Mouse (Mus musculus) kidney, postnatal 36 days (tissue): Measurements from ENCODE around the gene Serpinb6a.

Experiments
- DNase-seq, 2 experiments: peaks; one replicate each; pipeline ENCODE4 v3.0.0; 2021 to 2022; ENCODE audit warnings: mixed read lengths in 2 of 2

Gene Serpinb6a

DNA sequence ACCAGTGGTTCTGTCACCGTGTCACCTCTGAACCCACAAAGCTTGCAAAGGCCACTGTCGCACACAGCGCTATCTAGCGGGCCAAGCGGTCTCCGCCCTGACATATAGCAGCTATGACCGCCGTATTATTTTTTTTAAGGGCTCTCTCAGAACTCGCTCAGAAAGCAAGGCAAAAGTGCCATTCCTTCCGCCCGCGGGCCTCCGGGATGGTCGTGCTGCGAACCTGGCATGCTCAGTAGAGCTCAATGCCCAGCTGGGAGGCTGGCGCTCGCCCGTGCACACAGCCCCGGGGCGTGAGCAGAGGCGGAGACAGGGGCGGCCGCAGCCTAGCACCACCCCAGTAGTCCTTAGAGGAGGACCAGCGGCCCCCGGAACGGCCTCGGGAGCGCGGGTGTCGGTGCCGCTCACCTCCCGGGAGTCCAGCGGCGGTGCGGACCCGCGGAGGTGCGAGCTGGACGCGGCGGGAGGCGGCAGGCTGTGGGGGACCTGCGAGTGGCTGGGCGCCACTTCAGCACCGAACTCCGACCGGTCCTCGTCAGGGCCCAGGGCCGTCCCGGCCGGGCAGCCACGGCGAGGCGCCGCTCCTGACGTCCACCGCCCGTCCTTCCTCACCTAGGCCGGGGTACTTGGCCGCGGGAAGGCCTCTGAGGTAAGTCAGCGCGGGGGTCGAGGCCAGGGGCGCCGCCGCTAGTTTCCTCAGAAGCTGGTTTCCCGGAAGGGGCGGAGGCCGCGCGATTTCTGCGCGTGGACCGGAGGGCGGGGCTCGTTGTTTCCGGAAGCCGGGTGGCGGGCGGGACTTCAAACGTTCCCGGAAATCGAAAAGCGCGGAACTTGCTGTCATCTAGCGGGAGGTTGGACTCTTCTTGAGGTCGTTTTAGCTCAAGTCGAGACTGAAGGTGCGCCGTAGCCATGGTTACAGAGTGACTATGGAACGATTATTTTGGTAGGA is at the start of gene Serpinb6a, which contains the start of gene Ripk1:
Gene Serpinb6a, minus strand, starts transcription at position 737 of the 949 bp plus-strand sequence.
Gene Ripk1, plus strand, starts transcription at position 306 of the 949 bp plus-strand sequence.
- peak; percentile 92 to 96 for DNase-seq

DNA sequence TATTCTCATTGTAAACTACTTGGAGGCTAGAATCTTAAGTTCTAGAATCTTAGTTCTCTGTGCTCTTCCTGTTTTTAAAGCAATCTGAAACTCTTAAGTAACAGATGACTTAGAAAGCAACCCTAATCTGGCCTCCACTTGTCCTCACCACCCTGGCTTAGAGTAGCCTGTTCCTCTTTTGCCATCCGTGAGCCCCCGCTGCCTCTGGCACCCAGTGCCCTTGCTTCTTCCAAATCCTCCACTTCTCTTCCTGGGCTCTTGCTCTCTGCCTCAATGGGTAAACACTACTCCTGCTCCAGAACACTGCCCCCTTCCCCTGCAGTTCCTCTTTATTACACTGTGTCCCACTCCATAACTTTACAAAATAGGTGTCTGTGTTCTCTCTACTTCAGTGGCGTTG is 49.1 kb upstream of the Serpinb6a start:
- DNase-seq = no peak

DNA sequence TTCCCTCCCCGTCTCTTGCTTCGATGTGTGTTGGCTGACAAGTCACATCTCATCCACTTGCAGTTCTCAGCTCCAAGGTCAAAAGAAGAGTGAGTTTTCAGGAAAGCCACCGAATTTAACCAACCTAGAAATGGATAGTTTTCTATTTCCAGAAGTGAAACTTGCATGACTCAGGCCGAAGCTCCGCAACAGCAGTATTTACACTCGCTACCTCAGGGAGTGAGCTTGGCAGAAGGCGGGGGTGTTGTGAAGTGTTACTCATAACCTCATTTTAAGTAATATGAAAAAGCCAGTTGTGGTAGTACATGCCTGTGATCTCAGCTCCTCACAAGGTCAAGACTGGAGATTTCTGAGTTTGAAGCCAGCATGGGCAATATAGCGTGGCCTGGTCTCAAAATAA is 47.9 kb upstream of the Serpinb6a start:
- DNase-seq = no peak

- no peak for DNase-seq
Measured at GRCm38 (mm10) chr13:34047526-34047925, 44.9 kb upstream of the Serpinb6a start.

DNA sequence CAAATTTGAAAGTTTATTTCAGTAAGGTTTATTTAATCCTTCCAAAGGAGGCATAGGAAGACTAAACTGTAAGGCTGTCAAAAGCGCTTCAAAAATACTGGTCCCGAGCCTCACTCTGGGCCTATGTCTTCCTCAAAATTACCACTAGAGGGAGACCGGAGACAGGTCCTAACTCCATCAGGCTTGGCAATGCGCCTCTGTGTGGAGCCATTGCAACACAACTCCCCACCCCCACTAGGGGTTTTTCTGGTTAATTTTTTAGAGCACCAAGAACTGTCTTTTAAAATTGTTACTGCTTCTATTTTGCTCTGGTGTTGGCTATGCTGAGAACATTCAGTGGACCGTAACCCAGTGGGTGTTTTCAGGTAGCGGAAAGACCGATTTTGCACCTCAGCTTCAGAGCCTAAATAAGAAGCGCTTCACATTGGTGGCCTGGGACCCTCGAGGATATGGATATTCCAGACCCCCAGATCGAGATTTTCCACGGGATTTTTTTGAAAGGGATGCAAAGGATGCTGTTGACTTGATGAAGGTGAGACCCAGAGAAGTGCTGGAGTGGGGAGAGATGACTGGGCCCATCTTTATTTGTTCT is 43.9 kb upstream of the Serpinb6a start:
- DNase-seq = peak; percentile 92 to 95

GRCm38 (mm10) chr13:34045511-34046249 is 43.1 kb upstream of the Serpinb6a start:
- peak; percentile 79 to 89 for DNase-seq

DNA sequence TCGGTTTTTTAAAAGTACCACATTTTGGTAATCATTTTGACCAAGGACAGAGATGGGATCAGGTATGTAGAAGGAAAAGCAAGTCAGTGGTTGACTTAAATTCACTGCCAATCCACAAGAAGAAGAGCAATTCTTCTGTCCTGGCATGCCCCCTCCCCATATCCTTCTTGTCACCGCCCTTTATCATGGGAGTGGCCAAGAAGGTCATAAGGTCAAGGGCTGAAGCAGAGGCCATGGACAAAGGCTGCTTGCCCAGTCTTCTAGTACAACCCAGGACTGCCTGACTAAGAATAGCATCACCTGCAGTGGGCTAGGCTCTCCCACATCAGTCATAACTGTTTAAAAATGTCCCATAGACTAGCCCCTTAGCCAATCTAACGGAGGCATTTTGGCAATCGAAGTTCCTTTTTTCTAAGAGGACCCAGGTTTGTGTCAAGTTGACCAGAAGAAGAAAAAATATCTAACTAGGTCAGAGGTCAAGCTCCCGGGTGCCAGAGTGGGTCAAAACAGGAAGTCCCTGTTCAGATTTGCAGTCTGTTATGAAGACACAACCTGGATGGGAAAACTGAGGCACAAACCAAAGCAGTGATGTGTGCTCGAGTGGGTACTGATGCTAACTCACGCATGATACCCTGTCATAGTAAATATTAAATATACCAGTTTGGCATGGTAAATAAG is 41.3 kb upstream of the Serpinb6a start:
- DNase-seq = no peak

DNA sequence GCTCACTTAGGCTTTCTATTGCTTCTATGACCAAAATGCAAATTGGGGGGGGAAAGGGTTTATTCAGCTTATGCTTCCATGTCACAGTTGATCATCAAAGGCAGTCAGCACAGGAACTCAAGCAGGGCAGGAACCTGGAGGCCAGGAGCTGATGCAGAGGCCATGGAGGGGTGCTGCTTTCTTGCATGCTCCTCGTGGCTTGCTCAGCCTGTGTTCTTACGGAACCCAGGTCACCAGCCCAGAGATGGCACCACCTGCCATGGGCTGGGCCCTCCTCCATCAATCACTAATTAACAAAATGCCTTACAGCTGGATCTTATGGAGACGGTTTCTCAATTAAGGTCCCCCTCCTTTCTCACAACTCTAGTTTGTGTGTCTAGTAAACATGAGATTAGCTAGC is 37.5 kb upstream of the Serpinb6a start:
- DNase-seq = peak in 1 of 2 experiments; percentile 64

DNA sequence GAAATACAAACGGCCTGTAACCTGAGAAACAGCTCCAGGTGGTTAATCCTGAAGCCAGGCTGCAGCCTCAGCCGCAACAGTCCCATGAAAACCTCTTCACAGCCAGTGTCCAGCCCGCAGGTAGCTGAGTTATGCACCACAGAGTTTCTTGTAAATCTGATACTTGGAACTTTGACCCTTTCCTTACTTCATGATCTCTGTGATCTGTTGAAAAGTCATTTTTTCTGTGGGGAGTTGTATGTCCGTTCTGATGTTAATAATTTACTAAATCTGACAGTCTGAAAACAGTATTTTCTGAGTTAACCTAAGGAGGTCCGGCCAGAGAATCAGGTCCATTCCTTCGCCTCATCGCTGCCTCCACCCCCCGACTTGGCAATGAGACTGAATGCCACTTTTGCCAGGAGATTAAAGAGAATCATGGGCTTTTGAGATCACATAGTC is 36.3 kb upstream of the Serpinb6a start:
- DNase-seq = peak; percentile 70 to 80

DNA sequence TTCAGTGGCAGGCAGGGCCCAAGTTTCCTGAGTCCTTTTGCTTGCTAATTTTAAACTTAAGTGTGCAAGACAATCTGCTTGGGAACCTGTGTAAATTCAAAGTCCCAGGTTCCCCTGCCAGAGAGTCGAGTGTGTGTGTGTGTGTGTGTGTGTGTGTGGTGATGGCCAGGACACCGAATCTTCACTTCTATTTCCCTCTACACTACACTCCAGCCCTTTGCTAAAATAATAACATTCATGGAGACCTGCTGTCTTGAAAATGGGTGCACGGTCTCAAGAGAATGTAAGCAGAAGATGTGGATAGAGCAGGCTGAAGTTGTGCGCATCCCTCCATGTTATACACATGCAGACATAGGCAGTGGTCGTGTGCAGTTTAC is 35.5 kb upstream of the Serpinb6a start:
- DNase-seq = peak in 1 of 2 experiments; percentile 41

DNA sequence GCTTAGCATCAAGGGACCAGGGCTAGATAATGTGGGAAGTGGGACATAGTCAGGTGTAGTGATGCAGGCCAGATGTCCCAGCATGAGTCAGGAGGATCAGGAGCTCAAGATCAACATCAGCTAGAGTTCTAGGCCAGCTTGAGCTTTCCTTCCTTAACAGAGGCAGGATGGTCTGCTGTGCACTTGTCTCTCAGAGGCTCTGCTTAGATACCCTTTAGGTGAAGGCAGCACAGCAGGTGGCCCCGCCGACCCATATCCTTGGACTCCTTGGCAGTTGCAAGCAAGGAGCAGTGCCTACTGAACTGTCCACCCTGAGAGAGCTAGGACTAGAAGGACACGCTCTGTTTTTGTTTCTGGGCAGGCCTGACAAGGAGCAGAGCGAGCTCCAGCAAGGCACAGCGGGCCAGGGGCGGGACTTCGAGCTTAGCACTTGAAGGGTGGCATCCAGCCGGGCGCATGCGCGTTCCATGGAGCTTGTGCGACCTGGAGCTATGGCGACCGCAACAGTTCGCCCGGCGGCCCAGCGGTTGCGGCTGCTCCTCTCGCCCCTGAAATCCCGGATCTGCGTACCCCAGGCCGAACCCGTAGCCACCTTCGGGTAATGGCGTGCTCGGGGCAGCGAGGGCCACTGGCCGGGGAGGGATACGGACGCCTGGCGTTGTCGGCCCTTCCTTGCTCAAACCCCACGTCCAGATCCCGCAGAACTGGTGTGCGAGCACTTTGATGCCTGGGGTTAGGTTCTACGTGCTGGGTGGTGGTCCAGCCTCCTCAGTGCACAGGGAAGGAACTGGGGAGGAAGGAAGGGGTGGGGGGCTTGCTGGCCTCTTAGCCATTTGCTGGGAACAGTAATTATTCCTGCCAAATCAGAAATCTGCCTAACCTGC is 34.8 kb upstream of the Serpinb6a start, which contains the start of gene Bphl:
Gene Bphl, plus strand, starts transcription at position 426 of the 884 bp plus-strand sequence.
- DNase-seq = peak; percentile 98

DNA sequence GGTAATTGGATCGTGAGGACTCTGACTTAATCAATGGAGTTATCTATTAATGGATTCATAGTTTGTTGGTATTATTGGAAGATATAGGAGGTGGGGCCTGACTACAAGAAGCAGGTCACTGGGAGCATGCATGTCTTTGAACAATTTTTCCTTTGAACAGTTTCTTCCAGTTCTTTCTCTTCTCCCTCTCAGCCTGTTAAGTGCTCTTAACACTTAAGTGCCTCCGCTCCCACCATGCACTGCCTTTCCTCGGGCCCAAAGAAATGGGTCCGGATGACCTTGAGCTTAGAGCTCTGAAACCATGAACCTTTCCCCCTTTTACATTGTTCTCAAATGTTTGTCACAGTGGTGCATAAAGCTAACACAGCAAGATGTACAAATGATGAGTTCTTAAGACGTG is 34.1 kb upstream of the Serpinb6a start:
- DNase-seq = no peak

GRCm38 (mm10) chr13:34035424-34035823 is 32.8 kb upstream of the Serpinb6a start:
- peak; percentile 38 to 56 for DNase-seq

- DNase-seq = no peak
Measured at GRCm38 (mm10) chr13:34032041-34032440, 29.4 kb upstream of the Serpinb6a start.

- DNase-seq = no peak
Measured at GRCm38 (mm10) chr13:34021998-34022397, 19.4 kb upstream of the Serpinb6a start.

DNA sequence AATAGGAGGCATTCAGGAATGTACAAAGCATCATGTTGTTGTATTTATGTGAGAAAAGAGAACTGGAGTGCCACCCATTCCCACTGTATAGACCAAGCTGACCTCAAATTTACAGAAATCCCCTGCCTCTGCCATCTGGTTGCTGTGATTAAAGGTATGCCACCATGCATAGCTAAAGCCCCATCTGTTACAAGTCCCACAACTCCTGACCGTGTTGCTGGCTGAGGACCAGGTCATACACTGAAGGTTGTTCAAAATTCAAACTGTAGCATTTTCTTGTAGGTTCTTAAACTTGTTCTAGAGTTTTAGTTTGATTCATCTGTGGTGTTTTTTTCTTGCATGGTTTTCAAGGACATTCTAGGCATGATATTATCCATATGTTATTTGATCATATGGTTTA is 15.9 kb upstream of the Serpinb6a start:
- DNase-seq = no peak

- DNase-seq = no peak
Measured at GRCm38 (mm10) chr13:34016927-34017569, 14.5 kb upstream of the Serpinb6a start.

DNA sequence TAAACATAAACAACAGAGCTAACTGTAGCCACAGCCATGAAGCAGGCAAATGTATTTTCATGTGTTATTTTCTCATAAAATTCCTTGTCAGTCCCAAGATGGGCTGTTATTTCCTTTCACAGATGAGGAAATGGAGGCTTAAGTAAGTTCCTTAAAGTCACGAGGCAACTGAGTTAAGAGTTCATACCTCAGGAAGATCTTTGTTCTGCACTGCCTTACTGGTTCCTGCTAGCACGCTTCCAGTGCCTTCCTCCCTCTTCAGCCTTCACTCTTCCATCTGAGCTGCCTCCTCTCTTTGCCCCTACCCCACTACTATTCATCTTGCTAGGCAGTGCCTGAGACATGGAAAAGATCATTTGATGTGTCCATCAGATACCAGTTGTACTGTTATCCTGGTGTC is 4.6 kb upstream of the Serpinb6a start:
- DNase-seq = no peak

DNA sequence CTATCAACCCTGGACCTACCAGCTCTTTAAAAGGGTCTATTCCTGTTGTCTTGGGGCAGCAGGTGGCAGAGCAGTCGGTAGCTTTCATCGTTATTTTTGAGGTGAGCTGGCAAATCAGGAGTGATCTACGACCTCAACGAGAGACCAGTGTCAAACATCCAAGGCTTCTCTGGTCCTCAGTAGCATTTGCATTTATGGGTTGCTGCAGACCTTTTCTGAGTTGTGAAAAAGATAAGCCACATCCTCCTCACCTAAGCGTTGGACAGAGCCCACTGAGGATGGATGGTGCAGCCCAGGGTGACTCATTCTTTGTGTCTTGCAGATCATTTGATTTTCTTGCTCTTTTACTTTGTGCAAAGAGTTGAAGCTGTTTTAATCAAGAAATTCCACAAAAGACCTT is 464 bp upstream of the Serpinb6a start:
- no peak for DNase-seq

DNA sequence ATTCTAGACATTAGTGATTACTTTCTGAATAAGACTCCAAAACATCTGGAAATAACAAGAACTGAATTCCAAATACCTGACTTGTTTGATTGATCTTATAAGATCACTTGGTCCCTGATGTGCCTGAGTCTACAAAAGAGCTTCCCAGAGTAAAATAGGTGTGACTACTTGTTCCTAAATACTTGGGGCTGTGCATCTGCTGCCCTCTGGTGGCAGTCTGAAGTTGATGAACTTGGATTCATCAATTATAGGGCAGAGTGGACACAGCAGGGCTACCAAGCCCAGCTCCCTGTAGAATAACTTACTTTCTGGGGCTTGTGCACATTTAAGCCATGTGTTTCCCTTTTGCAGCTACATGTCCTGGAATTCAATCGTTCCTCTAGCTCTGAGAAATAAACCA is 7.4 kb downstream of the Serpinb6a start:
- peak; percentile 81 to 88 for DNase-seq

GRCm38 (mm10) chr13:33989625-33990024 is 13.0 kb downstream of the Serpinb6a start:
- DNase-seq = no peak
